Mouse (Mus musculus): ENCODE measurements around the gene Myl7.
A peak's percentile ranks its signal among the peaks of the same experiment; 100 is the strongest.
"Not testable (repeated sequence)": the region's sequence is repeated elsewhere in the genome, so short reads cannot be mapped to it uniquely, and the experiment has no call there.

The Myl7 gene

GRCm38 (mm10) chr11:5903844-5904243, 5.3 kb upstream of the Myl7 start:
- no peak for DNase-seq (ENCODE audit: low read depth, low spot score)

- DNase-seq (ENCODE audit: low read depth, low spot score), result no peak
These were observed 3.8 kb upstream of the Myl7 start for GRCm38 (mm10) chr11:5902390-5902789.

GRCm38 (mm10) chr11:5901950-5902349, 3.4 kb upstream of the Myl7 start:
- no peak for DNase-seq (ENCODE audit: low read depth, low spot score)

DNA sequence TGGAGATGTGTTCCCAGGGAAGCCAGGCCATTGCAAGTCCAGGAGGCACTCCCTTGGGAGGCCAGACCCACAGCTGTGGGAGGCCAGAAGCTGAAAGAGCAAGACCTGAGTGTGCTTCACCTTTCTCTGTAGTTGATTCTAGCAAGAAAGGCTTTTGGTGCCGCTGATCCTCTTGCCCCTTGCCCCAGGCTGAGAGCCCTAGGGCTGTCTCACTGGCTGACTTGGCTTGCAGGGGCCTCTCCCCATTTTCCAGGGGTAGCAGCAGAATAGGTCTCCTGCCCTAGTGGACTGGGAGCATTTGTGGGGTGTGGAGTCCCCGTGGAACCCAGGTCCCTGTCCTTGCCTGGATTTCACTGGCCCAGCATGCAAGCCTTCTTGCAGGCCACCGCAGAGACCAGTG, 2.7 kb upstream of the Myl7 start:
- DNase-seq (ENCODE audit: low read depth, low spot score), result no peak

- no peak for DNase-seq (ENCODE audit: low read depth, low spot score)
These were observed 704 bp upstream of the Myl7 start for GRCm38 (mm10) chr11:5899286-5899685.

DNA sequence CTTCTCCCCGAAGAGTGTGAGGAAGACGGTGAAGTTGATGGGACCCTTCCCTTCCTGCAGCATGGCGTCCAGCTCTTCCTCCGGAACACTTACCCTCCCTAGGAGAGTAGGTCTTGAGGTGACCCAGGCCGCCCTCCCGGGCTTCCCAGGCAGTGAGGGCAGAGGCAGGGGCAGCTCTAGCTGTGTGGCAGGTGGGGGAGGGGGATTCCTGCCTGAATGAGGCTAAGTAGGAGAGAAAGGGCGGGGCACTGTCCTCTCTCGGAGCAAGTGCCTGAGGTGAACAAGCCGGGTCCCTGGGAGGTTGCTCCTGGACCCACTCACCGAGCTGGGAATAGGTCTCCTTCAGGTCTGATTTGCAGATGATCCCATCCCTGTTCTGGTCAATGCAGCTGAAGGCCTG, 743 bp downstream of the Myl7 start:
- no peak for DNase-seq (ENCODE audit: low read depth, low spot score)

DNA sequence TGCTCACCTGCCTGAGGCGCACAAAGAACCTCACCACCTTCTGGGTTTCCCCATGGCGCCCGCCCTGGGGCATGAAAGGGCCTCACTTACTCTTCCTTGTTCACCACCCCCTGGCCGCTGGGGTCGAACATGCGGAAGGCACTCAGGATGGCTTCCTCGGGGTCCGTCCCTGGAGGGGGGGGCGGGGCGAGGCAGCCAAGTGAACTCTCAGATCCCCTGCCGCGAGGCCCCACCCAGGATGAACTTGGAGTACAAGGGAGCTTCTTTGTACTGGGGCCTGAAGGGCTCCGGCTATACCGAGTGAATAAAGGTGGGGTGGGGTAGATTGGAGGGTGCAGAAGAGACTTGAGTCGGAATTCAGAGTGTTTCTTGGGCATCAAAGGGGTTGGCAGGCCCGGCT, 1.4 kb downstream of the Myl7 start:
- no peak for DNase-seq (ENCODE audit: low read depth, low spot score)

GRCm38 (mm10) chr11:5893807-5894206, 4.8 kb downstream of the Myl7 start:
- no peak for DNase-seq (ENCODE audit: low read depth, low spot score)

DNA sequence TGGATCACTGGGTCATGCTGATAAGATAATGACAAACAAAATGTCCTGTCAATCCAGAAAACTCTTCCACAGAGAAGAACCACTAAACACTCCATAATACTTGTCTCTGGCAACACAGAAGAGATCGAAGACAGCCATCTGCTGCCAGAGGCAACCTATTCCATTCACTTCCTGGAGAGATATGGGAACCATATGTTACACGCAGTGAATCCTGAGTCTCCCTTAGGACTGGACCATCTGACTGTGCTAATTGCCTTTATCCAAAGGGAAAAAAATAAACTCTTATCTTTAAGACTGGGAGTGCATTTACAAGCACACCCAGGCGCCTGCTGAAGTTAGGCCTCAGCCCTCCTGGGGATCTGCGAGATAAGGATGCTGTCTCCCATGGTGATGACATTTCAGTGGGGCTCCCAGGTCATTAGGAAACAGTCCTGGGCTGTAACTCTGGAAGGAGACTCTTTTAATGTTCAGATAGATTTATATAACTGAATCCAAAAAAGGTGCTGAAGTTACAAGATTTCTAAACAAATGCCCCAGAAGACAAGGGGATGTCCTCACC, 5.7 kb downstream of the Myl7 start:
- peak; percentile 33 for DNase-seq (ENCODE audit: low read depth, low spot score)

DNA sequence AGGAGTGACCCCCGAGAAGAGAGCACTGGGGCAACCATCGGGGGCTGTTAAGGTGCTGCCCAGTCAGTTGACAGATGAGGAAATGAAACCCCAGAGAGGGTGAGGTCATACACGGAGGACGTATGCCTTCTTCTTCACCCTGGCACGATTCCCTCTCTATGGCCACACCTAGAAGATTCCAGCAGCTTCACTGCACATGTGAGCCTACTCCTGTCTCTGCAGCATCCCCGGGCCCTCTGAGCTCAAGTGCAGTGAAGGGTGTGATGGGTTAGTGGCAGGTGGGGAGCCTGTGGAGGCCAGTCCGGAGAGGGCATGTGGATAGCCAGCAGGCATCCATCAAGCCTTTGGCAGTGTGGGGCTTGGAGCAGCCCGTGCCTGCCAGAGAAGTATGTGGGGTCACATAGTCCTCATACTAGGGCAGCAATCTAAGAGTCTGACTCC, 6.4 kb downstream of the Myl7 start:
- no peak for DNase-seq (ENCODE audit: low read depth, low spot score)

- not testable (repeated sequence) for DNase-seq (ENCODE audit: low read depth, low spot score)
These were observed 10.0 kb downstream of the Myl7 start for GRCm38 (mm10) chr11:5888563-5888962.

DNA sequence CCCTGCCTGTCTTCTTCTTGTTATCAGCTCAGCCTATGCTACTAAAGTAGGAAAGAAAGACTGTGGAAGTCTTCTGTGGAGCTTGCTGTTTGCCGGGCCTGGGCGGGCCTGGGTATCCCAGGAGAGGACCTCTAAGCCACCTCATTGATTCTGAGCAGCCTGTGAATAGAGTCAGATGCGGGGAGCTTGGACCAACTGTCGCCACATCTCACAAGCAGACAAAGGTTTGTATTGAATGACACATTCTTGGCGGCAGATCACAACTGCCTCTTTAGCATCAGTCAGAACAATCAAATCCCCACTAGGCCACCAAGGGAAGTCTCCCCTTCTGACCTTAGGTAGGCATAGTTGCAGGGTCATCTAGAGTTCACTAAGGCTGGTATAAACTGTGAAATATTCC, 11.3 kb downstream of the Myl7 start:
- no peak for DNase-seq (ENCODE audit: low read depth, low spot score)

DNA sequence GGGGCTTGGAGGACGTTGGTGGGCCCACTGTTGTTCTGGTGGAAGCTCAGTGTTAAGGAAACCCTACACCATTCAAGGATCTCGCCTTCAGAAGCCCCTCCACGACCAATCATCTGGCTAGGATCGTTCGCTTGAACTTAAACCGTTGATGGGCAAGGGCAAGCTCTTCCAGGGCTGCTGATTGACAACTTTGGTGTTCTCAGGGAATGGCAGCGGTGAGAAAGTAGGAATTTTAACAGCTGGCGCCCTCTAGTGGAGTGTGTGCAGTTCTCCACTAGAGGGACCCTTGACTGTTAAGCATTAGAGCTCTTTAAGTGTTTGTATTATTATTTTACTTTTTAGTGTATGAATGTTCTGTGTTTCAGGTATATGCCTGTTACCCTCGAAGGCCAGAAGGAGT, 12.4 kb downstream of the Myl7 start:
- DNase-seq (ENCODE audit: low read depth, low spot score), result peak; percentile 42

DNA sequence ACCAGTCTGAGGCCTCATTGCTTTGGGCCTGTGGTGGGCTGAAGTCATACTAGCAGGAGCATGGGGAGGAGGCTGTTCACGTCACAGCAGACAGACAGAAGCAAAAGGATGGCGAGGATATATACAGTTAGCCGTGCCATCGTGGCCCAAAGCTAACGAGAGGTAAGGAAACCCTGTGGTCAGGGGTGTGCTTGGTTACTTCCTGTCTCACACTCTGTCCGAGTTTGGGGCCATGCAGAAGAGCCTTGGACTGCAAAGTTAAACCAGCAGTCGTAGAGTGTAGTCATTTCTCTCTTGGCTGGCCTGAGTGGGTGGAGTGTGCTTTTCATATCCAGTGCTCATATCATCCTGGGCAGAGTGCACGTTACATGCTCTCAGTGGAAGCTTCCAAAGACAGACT, 16.1 kb downstream of the Myl7 start:
- no peak for DNase-seq (ENCODE audit: low read depth, low spot score)

DNA sequence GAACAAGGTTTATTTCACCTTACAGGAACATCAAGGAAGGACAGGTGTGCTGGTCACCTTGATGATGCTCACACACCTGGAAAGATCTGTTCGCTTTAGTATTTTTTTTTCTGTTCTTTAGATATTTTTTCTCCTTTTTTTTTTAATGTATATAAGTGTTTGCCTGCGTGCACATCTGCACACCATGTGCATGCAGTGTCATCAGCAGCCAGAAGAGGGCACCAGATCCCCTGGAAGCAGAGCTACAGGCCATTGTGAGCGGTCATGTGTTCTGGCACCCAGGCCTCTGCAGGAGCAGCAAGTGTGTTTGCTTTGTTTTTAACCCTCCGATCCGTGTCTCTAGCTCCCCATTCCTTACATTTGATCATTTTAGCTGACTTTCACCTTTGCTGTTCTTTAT, 18.7 kb downstream of the Myl7 start:
- DNase-seq (ENCODE audit: low read depth, low spot score), result peak; percentile 53

GRCm38 (mm10) chr11:5878661-5879060, 19.9 kb downstream of the Myl7 start:
- no peak for DNase-seq (ENCODE audit: low read depth, low spot score)

DNA sequence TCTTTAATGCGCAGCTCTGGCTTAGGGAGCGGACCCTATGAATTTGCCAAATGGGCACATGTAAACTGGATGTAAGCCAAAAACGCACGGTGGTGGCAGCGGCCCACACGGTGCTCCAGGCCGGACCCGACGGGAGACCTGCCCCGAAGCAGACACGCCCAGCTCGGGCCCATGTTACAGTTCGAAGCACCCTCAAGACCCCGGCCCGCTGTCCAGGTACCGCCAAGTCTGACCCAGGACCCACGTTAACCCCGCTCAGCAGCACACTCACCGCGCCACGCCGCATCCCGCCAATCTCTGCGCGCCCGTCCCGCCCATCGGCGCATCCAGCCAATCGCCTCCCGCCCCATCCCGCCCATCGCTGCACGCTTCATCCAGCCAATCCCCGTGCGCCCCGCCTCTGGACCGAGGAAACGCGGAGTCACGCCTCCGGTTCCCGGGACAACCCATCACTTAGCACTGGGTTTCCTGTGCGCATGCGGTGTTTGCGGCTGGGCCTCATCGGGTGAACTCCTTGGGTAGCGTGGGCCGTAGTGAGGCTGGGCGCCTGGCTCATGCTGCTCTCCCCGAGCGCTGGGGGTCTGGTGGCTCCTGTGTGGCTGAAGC, 20.6 kb downstream of the Myl7 start, which contains the start of gene Pold2:
Gene Pold2 (minus strand): TSS at position 372 of the 606 bp plus-strand sequence.
- peak; percentile 97 for DNase-seq (ENCODE audit: low read depth, low spot score)

GRCm38 (mm10) chr11:5877421-5877820, 21.2 kb downstream of the Myl7 start:
- no peak for DNase-seq (ENCODE audit: low read depth, low spot score)

DNA sequence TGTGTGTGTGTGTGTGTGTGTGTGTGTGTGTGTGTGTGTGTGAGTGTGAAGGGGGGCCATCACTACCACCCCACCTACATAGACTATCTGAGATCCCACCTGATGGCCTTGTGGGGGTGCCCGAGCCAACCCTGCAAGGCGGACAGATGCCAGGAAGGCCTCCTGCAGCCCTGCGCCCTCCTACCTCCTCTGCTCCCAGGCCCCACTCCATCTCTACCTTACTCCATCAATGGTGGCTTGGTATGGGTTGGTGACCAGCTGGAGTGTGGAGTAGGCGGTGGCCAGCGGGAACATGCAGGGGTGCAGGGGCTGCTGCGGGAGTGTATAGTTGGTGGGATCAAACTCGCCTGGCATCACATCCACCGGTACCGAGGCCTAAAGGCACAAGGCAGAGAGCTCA, 25.4 kb downstream of the Myl7 start:
- no peak for DNase-seq (ENCODE audit: low read depth, low spot score)

DNA sequence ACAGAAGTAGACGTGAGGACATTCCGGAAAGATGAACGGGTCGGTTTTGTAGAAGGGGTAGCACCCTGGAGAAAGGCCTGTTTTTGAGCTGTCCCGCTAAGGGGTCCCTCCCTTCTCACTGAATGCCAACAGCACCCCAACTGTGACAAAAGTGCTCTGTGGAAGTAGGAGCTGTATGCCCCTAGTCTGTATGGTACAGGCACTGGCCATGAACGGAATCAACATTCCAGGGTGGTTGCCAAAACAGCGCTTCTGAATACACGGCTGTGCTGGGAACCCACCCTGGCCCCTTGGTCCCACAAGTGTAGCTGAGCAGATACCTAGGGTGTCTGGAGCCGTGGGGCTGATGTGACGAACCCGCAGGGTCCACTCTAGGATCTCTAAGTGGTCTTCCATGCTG, 25.9 kb downstream of the Myl7 start:
- DNase-seq (ENCODE audit: low read depth, low spot score), result no peak

- no peak for DNase-seq (ENCODE audit: low read depth, low spot score)
These were observed 28.5 kb downstream of the Myl7 start for GRCm38 (mm10) chr11:5870069-5870468.

DNA sequence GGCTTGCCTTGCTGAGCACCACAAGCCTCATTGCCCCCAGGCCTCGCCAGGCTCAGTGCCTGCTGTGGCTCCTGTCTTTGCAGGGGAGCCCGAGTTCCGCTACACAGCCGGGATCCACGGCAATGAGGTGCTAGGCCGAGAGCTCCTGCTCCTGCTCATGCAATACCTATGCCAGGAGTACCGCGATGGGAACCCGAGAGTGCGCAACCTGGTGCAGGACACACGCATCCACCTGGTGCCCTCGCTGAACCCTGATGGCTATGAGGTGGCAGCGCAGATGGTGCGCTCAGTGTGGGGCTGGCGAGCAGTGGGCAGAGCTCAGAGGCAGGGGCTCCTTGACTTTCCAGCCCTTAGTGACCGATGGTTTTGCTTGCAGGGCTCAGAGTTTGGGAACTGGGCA, 29.3 kb downstream of the Myl7 start:
- no peak for DNase-seq (ENCODE audit: low read depth, low spot score)

GRCm38 (mm10) chr11:5868324-5868723, 30.3 kb downstream of the Myl7 start:
- no peak for DNase-seq (ENCODE audit: low read depth, low spot score)

DNA sequence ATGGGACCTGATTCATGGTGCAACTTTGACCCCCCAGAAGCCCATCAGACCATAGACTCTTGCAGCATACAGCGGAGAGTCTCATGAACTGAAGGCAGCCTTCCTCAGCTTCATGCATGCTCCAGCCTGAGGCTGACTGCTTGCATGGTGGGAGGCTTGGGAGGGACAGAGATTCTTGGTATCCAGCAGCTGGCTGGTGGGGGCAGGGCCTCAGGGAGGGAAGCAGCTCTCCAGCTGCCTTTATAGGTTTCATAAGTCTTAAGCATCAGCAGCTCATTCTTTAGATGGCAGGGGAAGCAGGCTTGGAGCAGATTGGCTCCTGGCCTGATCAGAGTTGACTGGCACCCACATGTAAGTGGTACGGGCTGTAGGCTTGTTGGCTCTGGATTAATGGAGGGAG, 31.4 kb downstream of the Myl7 start:
- no peak for DNase-seq (ENCODE audit: low read depth, low spot score)

Measured in c-Kit-negative CD71-positive TER-119-positive erythroid progenitor cells, embryonic 14.5 days (primary cell).